Mouse (Mus musculus): ENCODE data around the gene Prm1. TPM values are rescaled to one million over a fixed set of nuclear protein-coding genes. Genes with fewer than 3 reads are reported as not detected.
A peak's percentile ranks its signal among the peaks of the same experiment; 100 is the strongest.

Prm1 gene
- polyA plus RNA-seq, 1 experiment from 2014 or later, result not detected

DNA sequence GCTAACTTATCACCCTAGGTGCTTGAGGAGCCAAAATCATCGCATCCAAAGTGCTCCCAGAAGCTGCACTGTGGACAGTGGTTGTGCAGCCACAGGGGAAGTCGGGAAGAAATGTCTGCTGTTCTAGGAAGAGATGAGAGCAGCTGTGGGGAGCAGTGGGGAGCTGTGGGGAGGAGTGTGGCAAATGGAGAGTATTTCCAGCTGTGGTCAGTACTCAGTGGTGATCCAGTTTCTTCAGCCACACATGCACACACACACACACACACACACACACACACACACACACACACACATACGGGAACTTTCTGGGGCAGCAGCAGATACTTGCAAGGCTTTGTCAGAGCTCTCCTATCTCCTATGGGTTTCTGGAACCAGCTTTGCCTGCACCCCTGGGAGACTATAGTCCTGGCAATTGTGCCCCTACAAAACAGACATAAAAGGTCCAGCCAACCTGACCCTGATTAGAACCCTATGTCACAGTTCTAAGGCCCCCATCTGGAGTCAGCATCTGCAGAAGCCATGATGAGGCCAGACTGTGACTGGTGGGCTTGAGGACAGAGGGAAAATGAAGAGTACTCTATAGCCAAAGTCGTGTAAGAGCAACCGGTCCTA, 43.0 kb downstream of the Prm1 start:
- no peaks in the 10 kb centered on the region for H3K36me3 ChIP-seq (ENCODE audit: poor library complexity, severe bottlenecking)
- no peaks in the 10 kb centered on the region for H3K4me1 ChIP-seq
- WGBS, result 75% methylated on average over 5 of the region's 5 CpGs
- H3K27ac ChIP-seq, result no peak overlapping the region
- H3K9ac ChIP-seq, result no peak overlapping the region
- H3K4me3 ChIP-seq, result no peak overlapping the region
- no peaks in the 10 kb centered on the region for H3K27me3 ChIP-seq
- H3K4me2 ChIP-seq, result no peak overlapping the region
- no peak for ATAC-seq
- H3K9me3 ChIP-seq (replicated peaks), result no peaks in the 10 kb centered on the region

DNA sequence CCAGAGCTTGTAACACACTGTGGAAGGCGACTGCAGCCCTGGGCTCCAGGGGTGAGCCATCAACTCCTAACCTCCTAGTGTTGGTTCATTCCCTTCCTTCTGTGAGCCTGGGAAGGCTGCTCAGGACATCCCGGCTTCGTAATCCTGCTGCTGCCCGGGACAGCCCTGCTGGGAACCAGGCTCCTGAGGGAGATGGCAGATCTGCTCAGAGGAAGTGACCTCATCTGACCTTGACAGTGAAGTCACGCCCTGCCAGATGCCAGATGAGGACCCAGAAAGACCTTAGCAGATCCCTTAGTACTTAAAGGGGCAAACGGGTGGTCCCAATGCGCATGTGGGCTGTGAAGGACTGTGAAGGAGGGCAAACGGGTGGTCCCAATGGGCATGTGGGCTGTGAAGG, 44.5 kb downstream of the Prm1 start:
- H3K27me3 ChIP-seq, result no peaks in the 10 kb centered on the region
- no peak overlapping the region for H3K27ac ChIP-seq
- no peaks in the 10 kb centered on the region for H3K36me3 ChIP-seq (ENCODE audit: poor library complexity, severe bottlenecking)
- 78% methylated on average over 8 of the region's 8 CpGs for WGBS
- no peaks in the 10 kb centered on the region for H3K9me3 ChIP-seq (replicated peaks)
- no peak overlapping the region for H3K4me2 ChIP-seq
- ATAC-seq, result no peak
- no peak overlapping the region for H3K9ac ChIP-seq
- no peak overlapping the region for H3K4me3 ChIP-seq
- H3K4me1 ChIP-seq, result no peaks in the 10 kb centered on the region

DNA sequence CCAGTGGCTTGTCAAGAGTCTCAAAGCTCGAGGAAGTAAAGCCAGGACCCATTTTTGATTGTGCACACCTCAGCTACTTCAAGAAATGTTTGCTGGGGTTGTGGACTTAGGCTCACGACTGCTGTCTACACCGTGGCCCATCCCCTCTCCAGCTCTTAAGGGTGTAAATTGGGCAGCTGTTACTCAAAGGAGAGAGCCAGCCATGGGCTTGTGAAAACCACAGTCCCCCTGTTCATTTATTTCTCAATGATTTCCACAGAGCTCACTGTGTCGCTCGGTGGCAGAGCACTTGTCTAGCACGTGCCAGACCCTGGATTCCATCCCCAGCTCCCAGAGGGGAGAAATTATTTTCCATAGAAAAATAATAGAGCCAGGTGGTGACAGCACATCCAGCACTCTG, 49.5 kb downstream of the Prm1 start:
- H3K4me1 ChIP-seq, result no peaks in the 10 kb centered on the region
- H3K4me2 ChIP-seq, result no peak overlapping the region
- no peak overlapping the region for H3K27ac ChIP-seq
- no peak for ATAC-seq
- H3K4me3 ChIP-seq, result no peak overlapping the region
- 75% methylated on average over 5 of the region's 6 CpGs for WGBS
- no peaks in the 10 kb centered on the region for H3K36me3 ChIP-seq (ENCODE audit: poor library complexity, severe bottlenecking)
- H3K27me3 ChIP-seq, result no peaks in the 10 kb centered on the region
- H3K9ac ChIP-seq, result no peak overlapping the region
- H3K9me3 ChIP-seq (replicated peaks), result no peaks in the 10 kb centered on the region

DNA sequence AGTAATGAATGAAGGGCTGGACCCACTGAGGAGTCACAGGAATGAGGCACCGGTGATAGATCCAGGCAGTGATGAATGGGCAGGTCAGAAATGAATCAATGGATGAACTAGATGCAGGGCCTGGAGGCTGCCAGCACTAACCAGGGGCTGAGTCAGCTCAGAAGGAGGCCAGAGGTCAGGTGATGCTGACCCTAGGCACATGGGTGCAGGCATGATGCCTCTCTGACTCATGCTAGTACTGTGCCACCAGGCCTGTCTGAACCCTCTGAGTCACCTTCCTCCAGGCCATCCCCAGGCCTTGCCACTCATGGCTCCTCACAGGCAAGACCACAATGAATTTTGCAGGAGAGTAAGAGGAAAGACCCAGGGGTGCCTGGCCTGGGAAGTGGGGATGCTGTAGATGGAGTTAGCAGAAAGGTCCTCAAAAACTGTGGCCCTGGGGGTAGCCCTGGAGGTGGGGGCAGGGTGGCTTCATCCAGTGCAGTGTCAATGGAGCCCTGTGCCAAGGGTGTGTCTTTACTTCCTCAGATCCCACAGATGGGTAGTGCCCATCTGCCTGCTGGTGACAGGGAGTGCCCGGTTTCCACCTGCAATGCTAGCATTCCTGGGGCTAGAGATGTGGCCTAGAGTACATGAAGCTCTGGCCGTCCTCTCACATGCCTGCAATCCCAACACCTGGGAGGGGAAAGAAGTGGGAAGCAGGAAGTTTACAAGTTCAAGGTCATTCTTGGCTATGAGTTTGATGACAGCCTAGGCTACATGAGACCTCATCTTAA, 50.9 kb downstream of the Prm1 start:
- H3K9ac ChIP-seq, result no peak overlapping the region
- no peaks in the 10 kb centered on the region for H3K27me3 ChIP-seq
- no peak overlapping the region for H3K4me2 ChIP-seq
- H3K36me3 ChIP-seq (ENCODE audit: poor library complexity, severe bottlenecking), result no peaks in the 10 kb centered on the region
- H3K4me1 ChIP-seq, result peaks cover 4% of the 10 kb centered on the region
- WGBS, result 84% methylated on average over 3 of the region's 3 CpGs
- H3K27ac ChIP-seq, result no peak overlapping the region
- no peak for ATAC-seq
- H3K4me3 ChIP-seq, result no peak overlapping the region
- H3K9me3 ChIP-seq (replicated peaks), result no peaks in the 10 kb centered on the region

DNA sequence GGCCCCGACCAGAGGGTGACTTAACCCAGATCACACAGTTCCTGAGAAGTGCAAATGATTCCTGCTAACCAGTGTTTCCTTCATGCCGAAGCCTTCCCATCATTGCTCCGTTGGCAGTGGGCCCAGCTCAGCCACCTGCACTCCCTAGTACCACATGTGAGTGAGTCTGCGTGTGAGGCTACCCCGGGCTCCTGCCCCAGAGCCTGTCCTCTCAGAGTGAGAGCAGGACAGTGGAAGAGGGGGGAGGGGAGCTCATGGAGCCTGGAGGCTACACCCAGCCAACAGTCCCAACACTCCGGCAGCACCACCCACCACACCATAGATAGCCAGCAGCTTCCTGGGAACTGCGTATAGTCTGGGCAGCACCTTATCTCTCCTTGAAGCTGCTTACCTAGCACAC, 55.8 kb downstream of the Prm1 start:
- Histone ChIP-seq H3K27ac (no peak overlapping the region), H3K9ac (no peak overlapping the region), H3K27me3 (no peaks in the 10 kb centered on the region), H3K4me3 (no peak overlapping the region), H3K9me3 (replicated peaks) (no peaks in the 10 kb centered on the region), H3K4me1 (peaks cover 8% of the 10 kb centered on the region), H3K4me2 (no peak overlapping the region), H3K36me3 (ENCODE audit: poor library complexity, severe bottlenecking) (no peaks in the 10 kb centered on the region)
- ATAC-seq, result peak; percentile 74
- 65% methylated on average over 7 of the region's 7 CpGs for WGBS

DNA sequence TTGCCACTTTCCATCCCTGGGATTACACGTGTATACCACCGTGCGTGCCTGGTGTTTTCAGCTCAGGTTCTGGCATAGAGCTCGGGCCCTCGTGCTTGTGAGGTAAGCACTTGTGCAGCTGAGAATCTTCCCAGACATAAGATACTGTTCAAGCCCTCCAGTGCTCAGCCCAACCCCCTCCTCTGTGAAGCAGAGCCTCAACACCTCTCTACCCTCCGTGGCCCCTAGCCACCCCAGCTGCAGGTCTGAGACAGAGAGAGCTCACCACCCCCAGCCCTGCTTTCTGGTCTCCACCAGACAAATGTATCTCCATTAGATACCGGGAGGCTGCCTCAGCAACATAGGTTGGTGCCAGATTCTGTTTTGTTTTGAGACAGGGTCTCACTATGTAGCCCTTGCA, 56.4 kb downstream of the Prm1 start:
- no peak overlapping the region for H3K4me3 ChIP-seq
- H3K4me2 ChIP-seq, result no peak overlapping the region
- no peak overlapping the region for H3K9ac ChIP-seq
- peaks cover 8% of the 10 kb centered on the region for H3K4me1 ChIP-seq
- ATAC-seq, result no peak
- no peaks in the 10 kb centered on the region for H3K36me3 ChIP-seq (ENCODE audit: poor library complexity, severe bottlenecking)
- H3K27ac ChIP-seq, result no peak overlapping the region
- 79% methylated on average over 7 of the region's 7 CpGs for WGBS
- no peaks in the 10 kb centered on the region for H3K9me3 ChIP-seq (replicated peaks)
- no peaks in the 10 kb centered on the region for H3K27me3 ChIP-seq

Other genes starting within 250 kb of the Prm1 start
- gene Socs1, start 20.3 kb downstream of the Prm1 start, polyA plus RNA-seq (2015; fragmentation: Nextera tagmentation; extraction: Ambion mirVana), result 1.3 and 1.5 TPM in 2 replicates
- not detected in 2 replicates for gene Tnp2, start 17.2 kb downstream of the Prm1 start, polyA plus RNA-seq (2015; fragmentation: Nextera tagmentation; extraction: Ambion mirVana)
- gene Prm3, start 14.9 kb downstream of the Prm1 start, polyA plus RNA-seq (2015; fragmentation: Nextera tagmentation; extraction: Ambion mirVana), result not detected in 2 replicates
- gene Prm2, start 9.7 kb downstream of the Prm1 start, polyA plus RNA-seq (2015; fragmentation: Nextera tagmentation; extraction: Ambion mirVana), result not detected in 2 replicates
- gene Gm11172, start 7.1 kb upstream of the Prm1 start, polyA plus RNA-seq (2015; fragmentation: Nextera tagmentation; extraction: Ambion mirVana), result not detected in 2 replicates
- 2.6 and 3.3 TPM in 2 replicates for gene Rmi2, start 29.2 kb upstream of the Prm1 start, polyA plus RNA-seq (2015; fragmentation: Nextera tagmentation; extraction: Ambion mirVana)

Data from forebrain, embryonic 13.5 days (tissue).